Mouse (Mus musculus) liver, embryonic 14.5 days (tissue): Measurements from ENCODE around the gene Nr1h4. TPM values are rescaled to one million over a fixed set of nuclear protein-coding genes. Genes with fewer than 3 reads are reported as not detected.
"Not testable (repeated sequence)": the region's sequence is repeated elsewhere in the genome, so short reads cannot be mapped to it uniquely, and the experiment has no call there.

Experiments
- ATAC-seq: fragments of 200-750 bp; cut with Nextera tagmentation; 2 replicates; pipeline ENCODE4 v1.8.0; 2017; ENCODE audit warnings: moderate number of reproducible peaks, mild to moderate bottlenecking, moderate library complexity; ENCODE audit not compliant: insufficient read depth
- DNase-seq, 3 experiments: peaks; one replicate each; pipeline ENCODE4 v3.0.0-alpha.2; 2012 to 2013; ENCODE audit warnings: low read depth in 3 of 3, low spot score in 3 of 3
- H3K27ac ChIP-seq: fragments of 300-500 bp; sonication (generic); 2 replicates; pipeline ENCODE4 v1.5.1; 2014; ENCODE audit warnings: moderate library complexity, mild to moderate bottlenecking, control low read depth, inconsistent platforms
- H3K27me3 ChIP-seq: fragments of 300-500 bp; sonication (generic); 2 replicates; pipeline ENCODE4 v1.6.1; 2014; ENCODE audit warnings: mild to moderate bottlenecking, low read length, moderate library complexity; ENCODE audit not compliant: control insufficient read depth, insufficient read depth
- H3K36me3 ChIP-seq: fragments of 300-500 bp; sonication (generic); replicated peaks from 2 replicates; pipeline ENCODE4 v1.6.1; 2014; ENCODE audit warnings: low read depth; ENCODE audit not compliant: control insufficient read depth, insufficient read depth
- H3K4me1 ChIP-seq, 2 experiments: fragments of 200-500 bp in 1 of 2; fragments of 300-500 bp in 1 of 2; sonication (generic) in 1 of 2; replicated peaks; 2 replicates each; pipeline ENCODE4 v1.6.1; 2012 to 2014; ENCODE audit warnings: antibody characterized with exemption in 1 of 2, inconsistent platforms in 1 of 2, low read length in 1 of 2; ENCODE audit not compliant: control insufficient read depth in 2 of 2, insufficient read depth in 2 of 2
- H3K4me2 ChIP-seq: fragments of 300-500 bp; sonication (generic); 2 replicates; pipeline ENCODE4 v1.6.1; 2014; ENCODE audit warnings: low read depth, mild to moderate bottlenecking, control low read depth, moderate library complexity
- H3K4me3 ChIP-seq, 2 experiments: fragments of 200-500 bp in 1 of 2; fragments of 300-500 bp in 1 of 2; sonication (generic) in 1 of 2; 2 replicates each; pipeline ENCODE4 v1.5.1; 2012 to 2014; ENCODE audit warnings: low read depth in 2 of 2, low read length in 2 of 2, mild to moderate bottlenecking in 2 of 2, control low read depth in 1 of 2, inconsistent platforms in 1 of 2, moderate library complexity in 1 of 2; ENCODE audit not compliant: insufficient read depth in 1 of 2
- H3K9ac ChIP-seq: fragments of 300-500 bp; sonication (generic); replicated peaks from 2 replicates; pipeline ENCODE4 v1.6.1; 2014; ENCODE audit warnings: mild to moderate bottlenecking, control low read depth, moderate library complexity
- H3K9me3 ChIP-seq: fragments of 300-500 bp; sonication (generic); 2 replicates; pipeline ENCODE4 v1.6.1; 2016; ENCODE audit warnings: low read length, mixed read lengths; ENCODE audit not compliant: control insufficient read depth
- CTCF ChIP-seq: IDR thresholded peaks from 2 replicates; pipeline ENCODE4 v1.5.1; 2016; ENCODE audit warnings: antibody characterized with exemption, low read depth, control low read depth
- EP300 ChIP-seq: IDR thresholded peaks from 2 replicates; pipeline ENCODE4 v1.6.1; 2016; ENCODE audit warnings: antibody characterized with exemption, low read depth
- WGBS: fragments of 180-500 bp; shearing (Covaris S2); extraction: QIAGEN DNeasy Blood & Tissue Kit; methylation state at CpG from one replicate; pipeline ENCODE4 v1.1.7; 2014; ENCODE audit not compliant: insufficient replicate concordance; 5-methylcytosine and 5-hydroxymethylcytosine counted together
- polyA plus RNA-seq, 2 experiments: library from polyadenylated mRNA; depleted of rRNA in 1 of 2; stranded (reverse) in 1 of 2; unstranded in 1 of 2; fragments of >200 nt; fragmentation: Nextera tagmentation in 1 of 2; extraction: Ambion mirVana in 1 of 2; gene quantifications; 2 replicates each; pipeline versions ENCODE4 v1.2.1 to v1.2.3; 2012 to 2014

Nr1h4 gene
- polyA plus RNA-seq, 2 experiments = 2.9 to 3.9 TPM

DNA sequence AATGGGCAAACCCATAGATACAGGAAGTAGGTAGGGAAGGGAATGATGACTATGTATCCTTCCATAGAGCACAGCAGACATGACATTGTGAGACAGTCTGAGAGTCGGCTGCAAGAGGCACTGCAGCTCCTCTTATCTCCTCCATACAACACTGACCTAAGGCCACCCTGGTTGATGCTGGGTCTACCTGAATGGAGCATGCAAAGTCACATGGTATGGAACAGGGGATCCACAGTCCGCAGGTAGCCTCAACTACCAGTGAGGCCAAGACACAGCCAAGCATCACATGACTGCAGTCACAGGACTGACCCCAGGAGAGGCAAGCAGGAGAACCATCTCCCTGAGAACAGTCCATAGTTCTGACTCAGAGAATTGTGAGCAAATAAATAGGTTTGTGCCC, 34.0 kb upstream of the Nr1h4 start:
- H3K9me3 ChIP-seq = no peaks in the 10 kb centered on the region

DNA sequence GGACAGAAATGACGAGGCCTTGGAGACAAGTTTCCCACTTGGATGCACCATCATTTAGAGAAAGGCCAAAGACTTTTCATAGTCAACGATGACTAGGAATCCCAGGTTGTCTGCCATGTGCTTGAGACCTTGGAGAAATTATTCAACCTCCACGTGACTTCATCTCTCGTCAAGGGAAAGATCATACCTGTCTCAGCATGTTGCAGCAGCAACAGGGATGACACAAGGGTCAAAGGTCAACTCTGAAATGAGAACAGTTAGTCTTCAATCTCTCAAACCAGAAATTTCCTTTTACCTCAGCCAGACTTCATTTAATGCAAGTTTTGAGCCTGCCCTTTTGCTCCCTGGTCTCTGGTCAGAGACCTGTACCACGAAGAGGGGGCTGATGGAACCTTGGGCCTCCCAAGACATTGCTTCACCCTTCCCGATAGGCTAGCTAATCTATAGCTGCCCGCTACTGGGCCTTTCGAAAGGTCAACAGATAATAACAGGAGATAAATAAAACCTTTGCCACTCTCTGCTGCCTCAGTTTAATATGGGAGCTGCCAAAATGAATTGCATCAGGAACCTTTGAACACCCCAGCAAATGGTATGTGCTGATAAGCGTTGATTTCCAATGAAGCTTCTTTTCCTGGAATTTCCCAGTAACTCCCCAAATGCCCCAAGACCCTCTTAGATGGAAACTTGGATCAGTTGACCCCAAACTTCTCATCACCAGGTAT, 32.1 kb upstream of the Nr1h4 start:
- Histone ChIP-seq H3K9me3 (no peaks in the 10 kb centered on the region), H3K4me3 (no peak overlapping the region), H3K36me3 (no peaks in the 10 kb centered on the region), H3K4me1 (peaks cover 0 to 3% of the 10 kb centered on the region in 2 experiments; a peak in 1 of 4 replicates), H3K27me3 (no peaks in the 10 kb centered on the region), H3K4me2 (no peak overlapping the region), H3K27ac (no peak overlapping the region), H3K9ac (no peak overlapping the region)
- DNase-seq = no peak
- no peak for ATAC-seq
- TF ChIP-seq CTCF (no peak), EP300 (no peak)
- 62% methylated on average over 9 of the region's 9 CpGs for WGBS

More for the DNA sequence above, 34.0 kb upstream of the Nr1h4 start:
- Histone ChIP-seq H3K4me1 (peaks cover 0 to 3% of the 10 kb centered on the region in 2 experiments; a peak in 1 of 4 replicates), H3K36me3 (no peaks in the 10 kb centered on the region), H3K4me3 (no peak overlapping the region), H3K27ac (no peak overlapping the region), H3K9ac (no peak overlapping the region), H3K4me2 (no peak overlapping the region), H3K27me3 (no peaks in the 10 kb centered on the region)
- no peak for TF ChIP-seq CTCF
- no peak for TF ChIP-seq EP300
- WGBS = 64% methylated on average over 2 of the region's 2 CpGs
- DNase-seq (no peak), ATAC-seq (no peak)

- Histone ChIP-seq H3K9me3 (no peaks in the 10 kb centered on the region), H3K36me3 (no peaks in the 10 kb centered on the region), H3K4me2 (no peak overlapping the region), H3K27me3 (no peaks in the 10 kb centered on the region), H3K4me1 (peaks cover 0 to 3% of the 10 kb centered on the region in 2 experiments; a peak in 1 of 4 replicates), H3K4me3 (no peak overlapping the region), H3K27ac (no peak overlapping the region), H3K9ac (no peak overlapping the region)
- 13% methylated on average over 6 of the region's 6 CpGs for WGBS
- TF ChIP-seq EP300 = no peak
- TF ChIP-seq CTCF = no peak
- DNase-seq (no peak), ATAC-seq (no peak)
Observed at GRCm38 (mm10) chr10:89562113-89562512, 28.7 kb upstream of the Nr1h4 start.

- no peaks in the 10 kb centered on the region for H3K4me1 ChIP-seq
- H3K27ac ChIP-seq = no peak overlapping the region
- H3K4me3 ChIP-seq = no peak overlapping the region
- 55% methylated on average over 3 of the region's 3 CpGs for WGBS
- no peak overlapping the region for H3K4me2 ChIP-seq
- H3K9me3 ChIP-seq = no peaks in the 10 kb centered on the region
- H3K9ac ChIP-seq = no peak overlapping the region
- TF ChIP-seq CTCF (no peak), EP300 (no peak)
- H3K36me3 ChIP-seq = no peaks in the 10 kb centered on the region
- ATAC-seq (no peak), DNase-seq (no peak)
- no peaks in the 10 kb centered on the region for H3K27me3 ChIP-seq
Observed at GRCm38 (mm10) chr10:89559351-89559750, 26.0 kb upstream of the Nr1h4 start.

DNA sequence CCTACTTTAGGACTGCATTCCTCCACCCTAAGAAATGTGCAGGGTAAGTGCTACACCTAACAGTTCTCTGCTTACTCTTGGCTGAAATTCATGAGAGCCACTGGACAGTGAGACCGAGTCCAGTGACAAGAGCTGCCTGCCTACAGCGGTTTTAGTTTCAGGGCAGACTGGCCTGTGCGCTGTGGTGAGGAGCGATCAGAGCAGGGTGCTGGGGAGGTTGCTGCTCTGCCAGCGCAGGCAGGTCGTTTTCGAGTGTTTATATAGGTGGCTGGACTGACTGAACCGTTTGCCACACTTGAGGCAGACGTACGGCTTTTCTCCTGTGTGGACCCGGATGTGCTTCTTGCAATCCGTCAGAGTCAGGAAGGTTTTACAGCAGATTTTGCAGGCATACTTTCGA, 21.5 kb upstream of the Nr1h4 start:
- 79% methylated on average over 13 of the region's 13 CpGs for WGBS
- not testable (repeated sequence) for DNase-seq, H3K36me3 ChIP-seq, H3K4me2 ChIP-seq, H3K27ac ChIP-seq, H3K9me3 ChIP-seq, H3K4me3 ChIP-seq, H3K27me3 ChIP-seq, H3K4me1 ChIP-seq, ATAC-seq, H3K9ac ChIP-seq

- not testable (repeated sequence) for ATAC-seq, H3K4me2 ChIP-seq, H3K4me3 ChIP-seq, H3K4me1 ChIP-seq, H3K27ac ChIP-seq, H3K27me3 ChIP-seq, H3K36me3 ChIP-seq, H3K9me3 ChIP-seq, DNase-seq, H3K9ac ChIP-seq
- 58% methylated on average over 7 of the region's 7 CpGs for WGBS
Observed at GRCm38 (mm10) chr10:89553855-89554254, 20.5 kb upstream of the Nr1h4 start.
